Mouse (Mus musculus): Measurements from ENCODE around the gene Itga5. TPM values are rescaled to one million over a fixed set of nuclear protein-coding genes. Genes with fewer than 3 reads are reported as not detected.

The Itga5 gene
- polyA plus RNA-seq, 1 experiment from 2014 or later = 19.4 TPM

DNA sequence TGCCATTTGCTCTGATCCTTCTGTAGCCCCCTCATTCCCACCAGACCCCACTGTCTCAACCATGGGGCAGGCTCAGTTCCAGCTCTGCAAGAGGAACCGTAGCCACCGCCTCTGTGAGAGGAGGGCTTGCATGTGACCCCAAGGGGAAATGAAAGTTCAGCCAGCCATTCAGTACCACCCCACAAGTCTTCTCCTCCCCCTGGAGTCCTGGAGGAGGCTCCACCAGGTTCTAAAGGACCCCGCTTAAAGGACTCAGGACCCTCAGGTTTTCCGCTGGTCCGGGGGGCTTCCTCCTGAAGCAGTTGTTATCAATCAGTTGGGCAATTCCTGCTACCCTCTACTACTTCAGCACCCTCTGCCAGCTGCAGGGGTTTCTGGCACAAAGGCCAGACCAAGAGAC, 32.8 kb downstream of the Itga5 start:
- ATAC-seq (replicated peaks; ENCODE audit: low FRiP score, low read depth) = 0 out of 2 replicates have a peak, but pooled peaks have one; percentile 17
- H3K9me3 ChIP-seq (replicated peaks; ENCODE audit: low read length) = no peaks in the 10 kb centered on the region
- no peak for TF ChIP-seq CTCF (IDR thresholded peaks at IDR 0.05; ENCODE audit: low read depth)
- H3K27me3 ChIP-seq (ENCODE audit: insufficient read depth, low read length) = peaks cover 1% of the 10 kb centered on the region
- H3K36me3 ChIP-seq (ENCODE audit: insufficient read depth, low read length) = no peaks in the 10 kb centered on the region
- no peak overlapping the region for H3K4me2 ChIP-seq (ENCODE audit: low read length)
- WGBS = 38% methylated on average over 5 of the region's 5 CpGs
- no peak overlapping the region for H3K27ac ChIP-seq
- H3K4me1 ChIP-seq (replicated peaks; ENCODE audit: insufficient read depth, low read length) = peaks cover 8% of the 10 kb centered on the region; the same call in 1 of the 2 replicates
- H3K4me3 ChIP-seq (replicated peaks; ENCODE audit: low read depth, low read length) = no peak overlapping the region
- DNase-seq (ENCODE audit: low spot score) = no peak
- H3K9ac ChIP-seq (ENCODE audit: low read depth, low read length) = no peak overlapping the region

DNA sequence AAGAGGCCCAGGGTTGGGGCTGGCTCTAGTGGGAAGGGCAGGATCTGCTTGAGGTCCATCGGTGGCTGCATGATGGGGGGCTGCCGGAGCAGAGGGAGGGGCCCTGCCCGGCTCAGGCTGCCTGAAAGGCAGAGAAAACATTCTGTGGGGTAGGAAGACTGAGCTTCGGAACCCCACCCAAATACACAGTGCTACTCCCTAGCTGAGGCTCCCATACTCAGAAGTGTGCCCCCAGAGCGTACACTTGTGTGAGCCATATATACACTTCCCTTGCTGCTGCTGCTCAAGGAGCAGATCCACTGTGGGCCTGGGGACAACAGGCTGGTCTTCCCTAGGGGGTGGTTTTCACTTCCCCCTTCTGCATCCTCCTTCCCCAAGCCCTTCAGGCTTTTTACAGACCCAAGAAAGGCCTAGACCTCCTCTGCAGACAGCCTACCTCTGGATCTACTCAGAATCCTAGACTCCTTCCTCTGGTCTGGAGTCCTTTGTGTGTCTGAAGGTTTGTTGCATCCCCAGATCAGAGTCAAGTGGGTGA, 33.4 kb downstream of the Itga5 start:
- TF ChIP-seq CTCF (IDR thresholded peaks at IDR 0.05; ENCODE audit: low read depth) = no peak
- no peaks in the 10 kb centered on the region for H3K9me3 ChIP-seq (replicated peaks; ENCODE audit: low read length)
- no peaks in the 10 kb centered on the region for H3K36me3 ChIP-seq (ENCODE audit: insufficient read depth, low read length)
- ATAC-seq (replicated peaks; ENCODE audit: low FRiP score, low read depth) (no peak), DNase-seq (ENCODE audit: low spot score) (no peak)
- H3K27me3 ChIP-seq (ENCODE audit: insufficient read depth, low read length) = no peaks in the 10 kb centered on the region; the same call in 1 of the 2 replicates
- H3K27ac ChIP-seq = no peak overlapping the region
- no peak overlapping the region for H3K4me3 ChIP-seq (replicated peaks; ENCODE audit: low read depth, low read length)
- no peak overlapping the region for H3K9ac ChIP-seq (ENCODE audit: low read depth, low read length)
- H3K4me1 ChIP-seq (replicated peaks; ENCODE audit: insufficient read depth, low read length) = peaks cover 8% of the 10 kb centered on the region; the same call in 1 of the 2 replicates
- WGBS = 72% methylated on average over 5 of the region's 5 CpGs
- H3K4me2 ChIP-seq (ENCODE audit: low read length) = no peak overlapping the region

DNA sequence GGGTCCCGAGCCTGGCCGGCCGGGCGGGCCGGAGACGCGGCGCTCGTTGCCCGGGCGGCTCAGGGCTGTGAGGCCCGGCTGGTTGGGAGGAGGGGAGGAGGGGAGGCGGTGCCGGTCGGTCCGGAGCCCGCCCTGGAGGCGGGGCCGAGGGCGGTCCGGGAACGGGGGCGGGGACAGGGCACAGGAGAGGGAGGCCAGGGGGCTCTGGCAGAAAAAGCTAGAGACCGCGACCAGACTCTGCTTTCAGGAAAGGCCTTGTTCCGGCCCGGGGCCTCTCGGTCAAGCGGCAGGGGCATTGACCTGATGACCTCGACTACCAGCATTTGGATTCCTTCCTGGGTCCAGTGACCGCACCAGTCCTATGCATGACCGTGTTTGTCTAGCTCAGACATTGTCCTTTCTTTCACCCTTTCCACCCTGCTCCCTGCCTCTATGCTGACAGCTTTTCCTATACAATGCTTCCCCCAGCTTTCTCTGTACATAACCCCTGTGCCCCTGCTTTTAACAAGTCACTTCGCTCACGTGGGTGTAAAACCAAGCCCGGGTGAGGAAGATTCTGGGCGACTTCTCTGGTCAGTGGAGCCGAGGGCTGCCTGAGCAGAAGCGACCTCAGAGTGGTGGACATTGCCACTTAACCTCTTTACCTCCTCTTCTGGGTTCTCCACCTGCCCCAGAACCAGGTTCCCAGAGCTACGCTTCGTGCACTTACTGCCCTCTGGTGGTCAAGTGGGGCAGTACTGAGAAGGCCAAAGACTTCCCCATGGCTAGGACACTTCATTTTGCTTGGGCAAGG, 42.9 kb downstream of the Itga5 start:
- peak; percentile 94 for ATAC-seq (replicated peaks; ENCODE audit: low FRiP score, low read depth)
- TF ChIP-seq CTCF (IDR thresholded peaks at IDR 0.05; ENCODE audit: low read depth) = peak; percentile 98
- WGBS = under 1% methylated on average over 39 of the region's 40 CpGs

DNA sequence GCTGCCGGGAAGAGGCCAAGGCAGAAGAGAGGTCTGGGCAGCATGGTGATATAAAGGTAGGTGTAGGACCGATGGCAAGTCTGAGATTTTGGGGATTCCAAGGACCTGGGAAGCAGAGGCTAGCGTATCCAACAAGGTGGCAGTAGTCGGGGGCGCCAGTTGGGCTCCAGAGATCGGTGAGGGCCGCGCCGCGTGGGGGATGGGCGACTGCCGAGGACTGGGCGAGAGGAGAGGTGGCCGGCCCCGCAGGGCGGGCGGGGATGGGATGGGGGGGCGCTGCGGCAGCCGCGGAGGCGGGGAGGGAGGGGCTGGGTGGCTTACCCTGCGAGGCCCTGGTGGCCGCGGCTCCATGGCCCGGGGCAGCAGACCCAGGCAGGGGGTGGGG, 43.5 kb downstream of the Itga5 start:
- WGBS = under 1% methylated on average over 24 of the region's 26 CpGs
- no peaks in the 10 kb centered on the region for H3K9me3 ChIP-seq (replicated peaks; ENCODE audit: low read length)
- peak overlapping the region; percentile 69 for H3K4me2 ChIP-seq (ENCODE audit: low read length)
- H3K4me3 ChIP-seq (replicated peaks; ENCODE audit: low read depth, low read length) = peak overlapping the region; percentile 75
- H3K4me1 ChIP-seq (replicated peaks; ENCODE audit: insufficient read depth, low read length) = peaks cover 8% of the 10 kb centered on the region; the same call in 1 of the 2 replicates
- no peaks in the 10 kb centered on the region for H3K27me3 ChIP-seq (ENCODE audit: insufficient read depth, low read length)
- peak overlapping the region; percentile 69 for H3K27ac ChIP-seq
- no peaks in the 10 kb centered on the region for H3K36me3 ChIP-seq (ENCODE audit: insufficient read depth, low read length)
- peak overlapping the region; percentile 86 for H3K9ac ChIP-seq (ENCODE audit: low read depth, low read length)
- peak; percentile 45 for ATAC-seq (replicated peaks; ENCODE audit: low FRiP score, low read depth)
- no peak for DNase-seq (ENCODE audit: low spot score)
- TF ChIP-seq CTCF (IDR thresholded peaks at IDR 0.05; ENCODE audit: low read depth) = no peak; the same call in 1 of the 2 replicates

More for the DNA sequence above, 42.9 kb downstream of the Itga5 start:
- peak overlapping the region; percentile 69 for H3K27ac ChIP-seq
- peak; percentile 92 for DNase-seq (ENCODE audit: low spot score)
- H3K4me2 ChIP-seq (ENCODE audit: low read length) = peak overlapping the region; percentile 69
- H3K4me1 ChIP-seq (replicated peaks; ENCODE audit: insufficient read depth, low read length) = peaks cover 8% of the 10 kb centered on the region; the same call in 1 of the 2 replicates
- peak overlapping the region; percentile 86 for H3K9ac ChIP-seq (ENCODE audit: low read depth, low read length)
- H3K36me3 ChIP-seq (ENCODE audit: insufficient read depth, low read length) = no peaks in the 10 kb centered on the region
- peak overlapping the region; percentile 75 for H3K4me3 ChIP-seq (replicated peaks; ENCODE audit: low read depth, low read length)
- no peaks in the 10 kb centered on the region for H3K27me3 ChIP-seq (ENCODE audit: insufficient read depth, low read length)
- H3K9me3 ChIP-seq (replicated peaks; ENCODE audit: low read length) = no peaks in the 10 kb centered on the region

DNA sequence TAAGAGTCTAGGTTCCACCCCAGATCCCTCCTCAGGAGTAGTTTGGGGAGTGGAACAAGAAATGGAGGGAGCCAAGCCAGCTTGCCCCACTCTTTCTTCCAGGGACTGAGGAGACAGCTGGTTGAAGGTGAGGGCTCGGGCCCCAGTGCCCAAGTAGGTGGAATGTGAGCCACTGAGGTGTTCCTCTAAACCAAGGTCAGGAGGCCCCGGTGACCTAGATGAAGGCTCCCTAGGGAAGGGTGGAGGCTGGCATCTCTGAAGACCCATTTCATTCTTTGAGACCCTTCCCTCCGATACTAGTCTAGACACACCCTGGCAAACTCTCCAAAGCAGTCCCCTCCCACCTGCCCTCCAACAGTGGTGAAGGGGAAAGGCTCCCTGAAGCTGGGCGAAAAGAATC, 44.2 kb downstream of the Itga5 start:
- DNase-seq (ENCODE audit: low spot score) (no peak), ATAC-seq (replicated peaks; ENCODE audit: low FRiP score, low read depth) (no peak)
- Histone ChIP-seq H3K9me3 (replicated peaks; ENCODE audit: low read length) (no peaks in the 10 kb centered on the region), H3K4me3 (replicated peaks; ENCODE audit: low read depth, low read length) (peak overlapping the region; percentile 75), H3K4me1 (replicated peaks; ENCODE audit: insufficient read depth, low read length) (peaks cover 8% of the 10 kb centered on the region; the same call in 1 of the 2 replicates), H3K27ac (no peak overlapping the region), H3K36me3 (ENCODE audit: insufficient read depth, low read length) (peaks cover 6% of the 10 kb centered on the region; the same call in 1 of the 2 replicates), H3K9ac (ENCODE audit: low read depth, low read length) (peak overlapping the region; percentile 86), H3K27me3 (ENCODE audit: insufficient read depth, low read length) (no peaks in the 10 kb centered on the region), H3K4me2 (ENCODE audit: low read length) (peak overlapping the region; percentile 69)
- TF ChIP-seq CTCF (IDR thresholded peaks at IDR 0.05; ENCODE audit: low read depth) = no peak
- 52% methylated on average over 4 of the region's 4 CpGs for WGBS

DNA sequence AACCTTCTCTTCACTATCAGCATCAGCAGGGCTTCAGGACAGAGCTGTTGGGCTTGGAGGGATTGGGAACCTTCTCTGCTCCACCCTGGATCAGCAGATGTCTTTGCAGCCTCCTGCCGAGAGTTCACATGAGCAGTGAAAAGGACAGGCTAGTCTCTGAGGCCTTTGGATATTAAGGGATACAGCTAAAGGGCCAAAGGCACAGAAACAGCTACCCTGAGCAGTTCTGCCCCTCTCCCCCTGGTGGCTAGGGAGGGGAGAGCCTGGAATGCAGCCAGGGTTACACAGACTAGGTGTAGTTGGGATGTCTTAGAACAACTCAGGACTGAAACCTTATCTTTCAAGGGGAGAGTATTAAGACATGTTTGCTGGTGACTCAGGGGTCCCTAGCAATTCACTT, 45.5 kb downstream of the Itga5 start:
- H3K9me3 ChIP-seq (replicated peaks; ENCODE audit: low read length) = no peaks in the 10 kb centered on the region
- no peak overlapping the region for H3K4me2 ChIP-seq (ENCODE audit: low read length)
- WGBS = 57% methylated on average over 1 of the region's 1 CpGs
- ATAC-seq (replicated peaks; ENCODE audit: low FRiP score, low read depth) = no peak
- H3K36me3 ChIP-seq (ENCODE audit: insufficient read depth, low read length) = peaks cover 12% of the 10 kb centered on the region; the same call in 1 of the 2 replicates
- no peaks in the 10 kb centered on the region for H3K27me3 ChIP-seq (ENCODE audit: insufficient read depth, low read length)
- H3K9ac ChIP-seq (ENCODE audit: low read depth, low read length) = no peak overlapping the region
- peak; percentile 61 for DNase-seq (ENCODE audit: low spot score)
- TF ChIP-seq CTCF (IDR thresholded peaks at IDR 0.05; ENCODE audit: low read depth) = peak; percentile 70
- peaks cover 8% of the 10 kb centered on the region; the same call in 1 of the 2 replicates for H3K4me1 ChIP-seq (replicated peaks; ENCODE audit: insufficient read depth, low read length)
- no peak overlapping the region for H3K27ac ChIP-seq
- H3K4me3 ChIP-seq (replicated peaks; ENCODE audit: low read depth, low read length) = no peak overlapping the region

All from kidney, postnatal 0 days (tissue).